Comparison of ENCODE assay signal across 14 mouse cellular contexts in the genomic region with DNA sequence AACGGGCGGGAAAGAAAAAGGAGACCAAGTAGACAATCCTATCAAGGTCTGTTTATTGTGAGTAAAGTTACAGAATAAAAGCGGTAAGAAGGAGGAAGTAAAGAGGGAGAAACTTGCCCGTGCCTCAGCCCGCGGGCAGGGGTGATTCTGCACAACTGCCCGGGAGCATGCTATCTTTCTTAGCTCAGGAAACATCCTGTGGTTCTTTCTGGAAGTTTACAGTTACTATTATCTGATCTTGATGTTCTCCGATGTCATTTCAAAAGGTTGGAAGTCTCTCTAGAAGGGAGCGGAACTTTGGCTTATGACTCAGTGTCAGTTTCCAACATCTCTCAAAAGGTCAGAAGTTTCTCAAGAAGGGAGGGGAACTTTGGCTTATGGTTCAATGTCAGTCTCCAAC. TPM values are rescaled to one million over a fixed set of nuclear protein-coding genes. Genes with fewer than 3 reads are reported as not detected.
"Had no signal": no experiment of that assay in that cellular context is flagged by ENCODE, and none has a peak within 500 bp of the region (broad histone marks: within the 10 kb centered on the region; RNA-seq: fewer than 3 reads in every experiment).

No protein-coding gene starts in this region.

RNA-seq across cellular contexts. Expression of gene Slc22a27, which starts 52.7 kb away (rescaled TPM):
- total RNA-seq: megakaryocyte progenitor cell, adult 5-6 weeks; midbrain, postnatal 0 days had no signal
- polyA plus RNA-seq: lung, adult 2 months; lung, embryonic 15.5 days; lung, postnatal 0 days; midbrain, embryonic 11.5 days; midbrain, embryonic 13.5 days; midbrain, embryonic 15.5 days; midbrain, postnatal 0 days; neural tube, embryonic 11.5 days; neural tube, embryonic 13.5 days; neural tube, embryonic 15.5 days; small intestine, adult 2 months; stomach, embryonic 16.5 days; thymus, postnatal 0 days had no signal
